Mouse (Mus musculus) hindbrain, embryonic 13.5 days (tissue): ENCODE results near the gene Acoxl. TPM values are rescaled to one million over a fixed set of nuclear protein-coding genes. Genes with fewer than 3 reads are reported as not detected.

Experiments
- ATAC-seq: fragments of 200-750 bp; cut with Nextera tagmentation; 2 replicates; pipeline ENCODE4 v1.8.0; 2017; ENCODE audit warnings: moderate TSS enrichment; ENCODE audit not compliant: low FRiP score
- H3K27ac ChIP-seq: fragments of 300-500 bp; sonication (generic); 2 replicates; pipeline ENCODE4 v1.5.1; 2015; ENCODE audit warnings: inconsistent platforms, mild to moderate bottlenecking, moderate library complexity
- H3K27me3 ChIP-seq: fragments of 300-500 bp; sonication (generic); 2 replicates; pipeline ENCODE4 v1.6.1; 2015; ENCODE audit warnings: mild to moderate bottlenecking, inconsistent platforms
- H3K36me3 ChIP-seq: fragments of 300-500 bp; sonication (generic); 2 replicates; pipeline ENCODE4 v1.6.1; 2015; ENCODE audit warnings: mild to moderate bottlenecking, inconsistent platforms
- H3K4me1 ChIP-seq: fragments of 300-500 bp; sonication (generic); replicated peaks from 2 replicates; pipeline ENCODE4 v1.6.1; 2015; ENCODE audit warnings: inconsistent platforms
- H3K4me2 ChIP-seq: fragments of 300-500 bp; sonication (generic); 2 replicates; pipeline ENCODE4 v1.6.1; 2015; ENCODE audit warnings: inconsistent platforms, mild to moderate bottlenecking, moderate library complexity
- H3K4me3 ChIP-seq: fragments of 300-500 bp; sonication (generic); 2 replicates; pipeline ENCODE4 v1.5.1; 2015; ENCODE audit warnings: mild to moderate bottlenecking, inconsistent platforms
- H3K9ac ChIP-seq: fragments of 300-500 bp; sonication (generic); 2 replicates; pipeline ENCODE4 v1.6.1; 2015; ENCODE audit warnings: mild to moderate bottlenecking, inconsistent platforms
- H3K9me3 ChIP-seq: fragments of 300-500 bp; sonication (generic); 2 replicates; pipeline ENCODE4 v1.6.1; 2016; ENCODE audit warnings: inconsistent platforms
- WGBS: fragments of 180-500 bp; shearing (Covaris S2); methylation state at CpG from one replicate; pipeline ENCODE4 v1.1.7; 2015; 5-methylcytosine and 5-hydroxymethylcytosine counted together
- polyA plus RNA-seq: library from polyadenylated mRNA; unstranded; fragments of >200 nt; fragmentation: Nextera tagmentation; extraction: Ambion mirVana; gene quantifications from 2 replicates; pipeline ENCODE4 v1.2.1, GENCODE M21; 2015

The Acoxl gene
- polyA plus RNA-seq, 1 experiment from 2014 or later = not detected

DNA sequence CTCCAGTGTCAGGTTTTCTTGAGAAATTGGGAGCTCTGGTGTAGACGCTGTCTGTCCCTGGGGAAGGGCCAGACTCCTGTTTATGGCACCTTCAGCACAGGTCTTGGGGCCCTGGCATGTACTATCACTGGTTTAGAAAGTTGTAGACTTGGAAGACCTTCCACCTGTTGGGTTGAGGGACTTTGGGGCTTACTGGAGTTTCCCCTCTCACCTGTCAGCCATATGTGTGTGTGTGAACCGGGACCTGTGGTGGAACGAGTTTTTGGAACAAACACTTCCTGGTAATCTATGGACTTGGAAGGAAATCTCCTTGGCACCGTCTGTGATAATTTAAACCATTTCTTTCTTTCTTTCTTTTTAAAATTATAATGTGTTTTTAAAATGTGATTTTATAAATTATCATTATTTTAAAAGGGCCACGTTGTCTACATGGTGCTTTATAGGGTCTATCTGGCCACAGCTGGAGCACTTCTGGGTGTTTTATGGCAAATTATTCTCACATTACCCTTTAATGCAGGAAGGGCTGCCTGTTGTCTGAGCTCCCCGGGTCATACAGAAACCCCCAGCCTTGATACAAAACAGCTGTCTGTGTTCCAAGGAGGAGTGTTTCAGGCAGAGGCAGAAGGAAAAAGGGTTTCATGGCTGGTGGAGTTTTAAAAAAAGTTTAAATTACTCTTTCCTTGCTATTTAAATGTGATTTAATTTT, 68.5 kb downstream of the Acoxl start:
- no peak for ATAC-seq
- no peak overlapping the region for H3K4me3 ChIP-seq
- no peak overlapping the region for H3K4me2 ChIP-seq
- H3K4me1 ChIP-seq = peaks cover 13% of the 10 kb centered on the region; the same call in 1 of the 2 replicates
- H3K9ac ChIP-seq = no peak overlapping the region
- no peak overlapping the region for H3K27ac ChIP-seq
- no peaks in the 10 kb centered on the region for H3K36me3 ChIP-seq
- 37% methylated on average over 6 of the region's 6 CpGs for WGBS
- 0 out of 2 replicates have a peak, but pooled peaks cover 7% of the 10 kb centered on the region for H3K27me3 ChIP-seq
- no peaks in the 10 kb centered on the region for H3K9me3 ChIP-seq

DNA sequence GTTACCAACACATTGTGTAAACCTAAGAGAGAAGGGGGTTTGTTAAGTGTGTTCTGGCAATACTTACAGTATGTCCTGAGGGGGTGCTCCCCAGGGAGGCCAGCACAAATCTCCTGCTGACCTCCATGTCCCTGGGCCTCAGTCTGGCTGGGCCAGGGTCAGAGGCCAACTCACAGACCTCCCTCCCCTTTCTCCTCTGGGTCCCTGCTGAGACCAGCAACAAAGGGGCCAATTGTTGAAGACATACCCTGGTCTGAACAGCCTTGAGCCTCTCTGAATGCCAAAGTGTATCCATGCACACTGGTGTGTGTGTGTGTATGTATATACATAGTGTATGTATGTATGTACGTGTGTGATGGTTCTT, 69.0 kb downstream of the Acoxl start:
- H3K4me1 ChIP-seq = peaks cover 13% of the 10 kb centered on the region; the same call in 1 of the 2 replicates
- 0 out of 2 replicates have a peak, but pooled peaks cover 7% of the 10 kb centered on the region for H3K27me3 ChIP-seq
- no peaks in the 10 kb centered on the region for H3K9me3 ChIP-seq
- H3K27ac ChIP-seq = no peak overlapping the region
- no peak overlapping the region for H3K9ac ChIP-seq
- H3K36me3 ChIP-seq = no peaks in the 10 kb centered on the region
- WGBS = 8% methylated on average over 1 of the region's 1 CpGs
- ATAC-seq = no peak
- no peak overlapping the region for H3K4me2 ChIP-seq
- no peak overlapping the region for H3K4me3 ChIP-seq

GRCm38 (mm10) chr2:127908881-127909280, 70.2 kb downstream of the Acoxl start:
- 0 out of 2 replicates have a peak, but pooled peaks cover 7% of the 10 kb centered on the region for H3K27me3 ChIP-seq
- no peak overlapping the region for H3K27ac ChIP-seq
- no peak overlapping the region for H3K4me2 ChIP-seq
- 46% methylated on average over 7 of the region's 7 CpGs for whole genome bisulfite sequencing
- H3K9me3 ChIP-seq = no peaks in the 10 kb centered on the region
- ATAC-seq = no peak
- H3K36me3 ChIP-seq = no peaks in the 10 kb centered on the region
- H3K9ac ChIP-seq = no peak overlapping the region
- H3K4me1 ChIP-seq = peaks cover 13% of the 10 kb centered on the region; the same call in 1 of the 2 replicates
- H3K4me3 ChIP-seq = no peak overlapping the region

DNA sequence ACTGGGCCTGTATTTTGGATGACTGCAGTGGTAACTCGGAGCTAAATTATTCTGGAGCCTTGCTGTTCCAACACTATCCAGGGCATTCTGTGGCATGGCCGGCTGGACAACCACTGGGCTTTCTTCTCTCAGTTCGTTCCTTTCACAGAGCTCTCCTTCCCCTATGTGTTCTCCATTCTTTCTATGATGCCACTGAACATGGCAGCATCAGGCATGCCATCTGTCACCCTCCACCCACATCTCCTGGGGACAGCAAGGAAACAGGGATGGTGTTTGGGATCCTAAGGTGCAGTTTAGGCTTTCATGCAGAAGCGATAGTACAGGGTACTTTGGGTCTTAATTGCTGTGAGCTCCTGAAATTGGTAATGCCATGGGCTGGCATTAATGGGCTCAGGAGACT, 71.1 kb downstream of the Acoxl start:
- H3K27ac ChIP-seq = no peak overlapping the region
- no peak overlapping the region for H3K4me3 ChIP-seq
- 84% methylated on average over 4 of the region's 4 CpGs for WGBS
- H3K9me3 ChIP-seq = no peaks in the 10 kb centered on the region
- no peak for ATAC-seq
- H3K4me1 ChIP-seq = peaks cover 13% of the 10 kb centered on the region; the same call in 1 of the 2 replicates
- H3K9ac ChIP-seq = no peak overlapping the region
- no peaks in the 10 kb centered on the region for H3K36me3 ChIP-seq
- no peak overlapping the region for H3K4me2 ChIP-seq
- 0 out of 2 replicates have a peak, but pooled peaks cover 6% of the 10 kb centered on the region for H3K27me3 ChIP-seq

GRCm38 (mm10) chr2:127911579-127911978, 72.9 kb downstream of the Acoxl start:
- no peak for ATAC-seq
- WGBS = 86% methylated on average over 3 of the region's 3 CpGs
- no peak overlapping the region for H3K4me3 ChIP-seq
- H3K27ac ChIP-seq = no peak overlapping the region
- peaks cover 13% of the 10 kb centered on the region; the same call in 1 of the 2 replicates for H3K4me1 ChIP-seq
- H3K9ac ChIP-seq = no peak overlapping the region
- no peaks in the 10 kb centered on the region for H3K9me3 ChIP-seq
- H3K36me3 ChIP-seq = no peaks in the 10 kb centered on the region
- no peak overlapping the region for H3K4me2 ChIP-seq
- 0 out of 2 replicates have a peak, but pooled peaks cover 3% of the 10 kb centered on the region for H3K27me3 ChIP-seq

DNA sequence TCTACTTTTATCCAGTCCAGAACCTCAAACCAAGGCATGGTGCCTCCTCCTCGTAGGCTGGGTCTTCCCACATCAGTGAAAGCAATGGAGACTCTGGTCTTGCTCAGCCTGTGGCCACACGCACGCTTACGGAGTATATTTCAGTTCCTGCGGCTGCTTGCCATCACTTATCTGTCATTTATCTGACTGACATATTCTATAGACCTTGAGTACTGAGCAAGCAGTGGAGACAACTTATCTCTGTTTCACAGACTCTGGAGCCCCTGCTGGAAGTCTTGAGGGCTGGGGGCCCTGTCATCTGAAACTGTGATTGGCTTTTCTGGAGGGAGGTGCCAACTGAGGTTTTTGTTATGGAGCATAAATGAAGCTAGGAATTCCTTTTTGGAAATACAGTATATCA, 75.4 kb downstream of the Acoxl start:
- H3K27ac ChIP-seq = no peak overlapping the region
- H3K9me3 ChIP-seq = no peaks in the 10 kb centered on the region
- H3K36me3 ChIP-seq = no peaks in the 10 kb centered on the region
- 0 out of 2 replicates have a peak, but pooled peaks cover 3% of the 10 kb centered on the region for H3K27me3 ChIP-seq
- H3K4me2 ChIP-seq = no peak overlapping the region
- WGBS = 83% methylated on average over 5 of the region's 5 CpGs
- no peaks in the 10 kb centered on the region for H3K4me1 ChIP-seq
- H3K4me3 ChIP-seq = no peak overlapping the region
- no peak overlapping the region for H3K9ac ChIP-seq
- no peak for ATAC-seq

DNA sequence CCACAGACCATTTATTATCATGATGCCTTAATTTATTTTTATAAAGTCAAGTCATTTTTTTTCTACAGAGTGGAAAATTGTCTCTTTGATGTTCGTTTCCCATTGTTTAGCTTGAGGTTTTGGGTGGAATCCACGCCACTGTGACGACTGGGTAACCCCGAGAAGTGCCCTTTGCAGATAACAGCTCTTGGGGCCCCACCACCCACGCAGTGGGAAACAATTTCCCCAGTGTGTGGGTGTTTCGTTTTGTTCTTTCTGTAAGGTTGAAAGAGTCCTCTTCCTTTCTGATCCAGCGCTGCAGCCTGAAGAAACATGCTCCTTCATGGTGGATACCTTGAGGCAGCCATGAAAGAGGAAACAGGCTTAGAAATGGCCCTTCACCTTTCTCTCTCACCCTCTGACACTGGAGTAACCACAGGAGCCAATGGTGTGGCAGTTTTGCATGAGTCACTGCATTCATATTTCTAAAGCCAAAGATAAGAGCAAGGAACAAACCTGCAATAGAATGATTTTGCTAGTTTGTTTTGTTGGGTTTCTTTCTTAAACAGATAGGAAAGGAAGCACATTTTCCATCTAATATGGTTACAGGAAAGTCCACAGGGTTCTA, 78.2 kb downstream of the Acoxl start:
- Histone ChIP-seq H3K4me1 (no peaks in the 10 kb centered on the region), H3K9me3 (no peaks in the 10 kb centered on the region), H3K4me2 (no peak overlapping the region), H3K36me3 (no peaks in the 10 kb centered on the region), H3K27me3 (no peaks in the 10 kb centered on the region), H3K27ac (no peak overlapping the region), H3K9ac (no peak overlapping the region), H3K4me3 (no peak overlapping the region)
- no peak for ATAC-seq
- WGBS = 60% methylated on average over 7 of the region's 7 CpGs

- no peak overlapping the region for H3K4me3 ChIP-seq
- H3K4me2 ChIP-seq = no peak overlapping the region
- 90% methylated on average over 1 of the region's 1 CpGs for WGBS
- no peak overlapping the region for H3K27ac ChIP-seq
- H3K9ac ChIP-seq = no peak overlapping the region
- H3K36me3 ChIP-seq = no peaks in the 10 kb centered on the region
- H3K4me1 ChIP-seq = peaks cover 6% of the 10 kb centered on the region; the same call in 1 of the 2 replicates
- no peak for ATAC-seq
- no peaks in the 10 kb centered on the region for H3K27me3 ChIP-seq
- no peaks in the 10 kb centered on the region for H3K9me3 ChIP-seq
Observed at GRCm38 (mm10) chr2:127919740-127920139, 81.1 kb downstream of the Acoxl start.

DNA sequence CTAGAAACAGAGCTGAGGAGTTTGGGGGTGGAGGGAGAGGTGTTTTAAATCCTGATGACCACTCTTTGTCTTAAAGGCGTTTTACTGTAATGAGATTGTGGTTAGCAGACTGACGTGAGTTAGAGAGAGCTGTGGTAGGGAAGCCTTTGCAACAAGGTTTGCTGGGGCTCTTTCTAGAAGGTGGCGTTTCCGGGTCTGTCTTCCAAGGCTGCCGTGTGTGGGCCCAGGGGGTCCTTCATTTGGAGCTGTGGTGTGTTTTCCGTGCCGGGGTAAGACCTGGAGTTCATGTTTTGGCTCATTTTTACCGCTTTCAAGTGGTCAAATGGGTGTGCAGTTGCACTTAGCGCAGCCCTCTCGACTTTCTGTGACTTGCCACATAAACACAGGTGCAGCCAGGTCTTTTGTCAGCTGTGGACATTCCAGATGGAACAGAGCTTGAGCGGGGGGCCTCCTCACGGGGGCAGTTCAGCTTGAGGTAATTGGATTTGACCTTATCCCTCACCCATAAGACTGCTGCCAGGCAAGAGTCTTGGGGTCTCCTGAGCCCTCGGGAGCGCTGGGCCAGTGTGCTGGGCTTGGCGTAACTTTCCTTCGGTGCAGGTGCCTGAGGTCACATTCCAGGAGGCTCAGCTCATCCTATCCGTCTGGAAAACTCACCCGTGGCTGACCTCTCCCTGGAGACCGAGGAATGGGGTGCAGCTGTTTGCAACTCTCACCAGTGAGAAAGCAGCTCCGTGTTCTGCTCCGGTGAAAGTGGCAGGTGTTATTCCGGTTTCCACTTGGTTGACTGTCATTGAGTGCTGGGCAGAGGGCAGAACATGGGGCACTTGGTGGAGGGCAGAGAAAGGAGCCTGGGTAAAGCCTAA, 83.6 kb downstream of the Acoxl start:
- Histone ChIP-seq H3K4me1 (peaks cover 8% of the 10 kb centered on the region), H3K4me3 (no peak overlapping the region), H3K36me3 (no peaks in the 10 kb centered on the region), H3K4me2 (no peak overlapping the region), H3K9me3 (no peaks in the 10 kb centered on the region), H3K27ac (no peak overlapping the region), H3K27me3 (0 out of 2 replicates have a peak, but pooled peaks cover 1% of the 10 kb centered on the region), H3K9ac (no peak overlapping the region)
- no peak for ATAC-seq
- 62% methylated on average over 22 of the region's 22 CpGs for WGBS

- WGBS = 84% methylated on average over 5 of the region's 5 CpGs
Observed at GRCm38 (mm10) chr2:127923077-127923680, 84.5 kb downstream of the Acoxl start.

GRCm38 (mm10) chr2:127926679-127927324, 88.1 kb downstream of the Acoxl start:
- no peak for ATAC-seq
- Histone ChIP-seq H3K27me3 (0 out of 2 replicates have a peak, but pooled peaks cover 5% of the 10 kb centered on the region), H3K9ac (no peak overlapping the region), H3K36me3 (no peaks in the 10 kb centered on the region), H3K4me3 (no peak overlapping the region), H3K4me2 (no peak overlapping the region), H3K27ac (no peak overlapping the region), H3K4me1 (peaks cover 27% of the 10 kb centered on the region), H3K9me3 (no peaks in the 10 kb centered on the region)
- WGBS = 74% methylated on average over 9 of the region's 9 CpGs

More at GRCm38 (mm10) chr2:127923077-127923680, 84.5 kb downstream of the Acoxl start:
- no peak overlapping the region for H3K4me3 ChIP-seq
- H3K9me3 ChIP-seq = no peaks in the 10 kb centered on the region
- H3K27ac ChIP-seq = no peak overlapping the region
- no peak for ATAC-seq
- H3K4me1 ChIP-seq = peaks cover 17% of the 10 kb centered on the region
- H3K4me2 ChIP-seq = no peak overlapping the region
- H3K36me3 ChIP-seq = no peaks in the 10 kb centered on the region
- no peak overlapping the region for H3K9ac ChIP-seq
- 0 out of 2 replicates have a peak, but pooled peaks cover 3% of the 10 kb centered on the region for H3K27me3 ChIP-seq
